Mouse (Mus musculus): ENCODE data around the gene Inha.

Inha gene

GRCm38 (mm10) chr1:75549289-75550279, 42.7 kb downstream of the Inha start:
- in situ Hi-C loops (cut with MboI, MseI) = loop anchor here in 1 of 2 experiments (5.0 kb wide), 1 partner anchor 497 kb away; no protein-coding TSS in a partner anchor

DNA sequence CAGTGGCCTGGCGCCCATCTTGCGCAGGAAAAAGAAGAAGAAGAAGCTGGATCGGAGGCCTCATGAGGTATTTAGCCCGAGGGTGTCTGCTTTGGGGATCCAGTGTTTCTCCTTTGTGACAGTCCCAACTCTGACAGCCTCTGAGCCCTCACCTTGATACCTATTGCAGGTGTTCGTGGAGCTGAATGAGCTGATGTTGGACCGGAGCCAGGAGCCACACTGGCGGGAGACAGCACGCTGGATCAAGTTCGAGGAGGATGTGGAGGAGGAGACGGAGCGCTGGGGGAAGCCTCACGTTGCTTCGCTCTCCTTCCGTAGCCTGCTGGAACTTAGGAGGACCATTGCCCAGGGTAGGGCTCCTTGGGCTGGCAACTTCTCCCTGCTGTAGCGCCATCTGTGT, 43.7 kb downstream of the Inha start:
- in situ Hi-C loops (cut with MboI, MseI) = no loop called here

DNA sequence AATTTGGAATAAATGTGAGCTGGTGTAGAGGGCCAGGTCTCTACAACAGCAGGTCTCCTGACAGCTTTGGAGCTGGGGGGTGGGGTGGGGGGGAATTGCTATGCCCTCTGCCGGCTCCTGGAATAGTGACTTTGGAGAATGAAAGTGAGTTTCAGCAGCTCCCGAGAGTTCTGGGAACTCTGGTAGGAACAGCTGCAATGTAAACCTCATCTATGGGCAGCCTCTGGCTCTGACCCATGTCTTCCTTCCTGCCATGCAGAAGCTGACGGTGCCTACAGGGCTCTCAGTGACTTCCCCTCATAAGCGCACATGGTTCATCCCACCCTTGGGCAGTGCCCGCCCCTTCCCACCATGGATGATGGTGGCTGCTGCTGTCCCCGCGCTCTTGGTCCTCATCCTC, 48.8 kb downstream of the Inha start:
- in situ Hi-C loops (cut with MboI, MseI) = no loop called here

DNA sequence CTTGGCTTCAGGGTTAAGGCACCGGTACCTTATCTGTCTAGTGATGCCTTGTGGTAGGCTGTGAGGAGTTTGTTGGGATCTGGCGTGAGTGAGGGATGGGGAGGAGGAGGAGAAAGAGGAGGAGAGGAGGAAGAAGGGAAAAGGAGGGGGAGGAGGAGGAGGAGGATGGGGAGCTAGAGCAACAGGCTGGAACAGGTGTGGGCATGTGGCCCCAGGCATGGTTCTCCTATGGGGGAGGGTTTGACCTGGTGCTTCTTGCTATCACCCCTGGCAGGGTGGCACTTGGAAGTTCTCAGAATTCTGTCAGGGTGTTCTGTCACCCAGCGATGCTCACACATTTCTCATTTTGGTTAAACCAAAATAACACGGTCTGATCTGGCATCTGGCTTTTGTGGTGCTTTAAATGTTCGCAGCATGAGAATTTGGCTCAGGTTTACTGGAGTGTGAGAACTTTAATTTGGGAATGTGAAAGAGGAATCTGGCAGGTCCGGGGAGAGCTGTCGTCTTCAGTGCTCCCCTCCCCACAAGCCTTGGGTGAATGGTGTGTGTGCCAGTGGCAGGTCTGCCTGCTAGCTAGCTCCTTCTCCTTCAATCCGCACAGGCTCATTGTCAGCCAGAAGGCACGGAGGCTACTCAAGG, 49.4 kb downstream of the Inha start:
- in situ Hi-C loops (cut with MboI, MseI) = no loop called here

GRCm38 (mm10) chr1:75557041-75557440, 50.2 kb downstream of the Inha start:
- in situ Hi-C loops (cut with MboI, MseI) = no loop called here

DNA sequence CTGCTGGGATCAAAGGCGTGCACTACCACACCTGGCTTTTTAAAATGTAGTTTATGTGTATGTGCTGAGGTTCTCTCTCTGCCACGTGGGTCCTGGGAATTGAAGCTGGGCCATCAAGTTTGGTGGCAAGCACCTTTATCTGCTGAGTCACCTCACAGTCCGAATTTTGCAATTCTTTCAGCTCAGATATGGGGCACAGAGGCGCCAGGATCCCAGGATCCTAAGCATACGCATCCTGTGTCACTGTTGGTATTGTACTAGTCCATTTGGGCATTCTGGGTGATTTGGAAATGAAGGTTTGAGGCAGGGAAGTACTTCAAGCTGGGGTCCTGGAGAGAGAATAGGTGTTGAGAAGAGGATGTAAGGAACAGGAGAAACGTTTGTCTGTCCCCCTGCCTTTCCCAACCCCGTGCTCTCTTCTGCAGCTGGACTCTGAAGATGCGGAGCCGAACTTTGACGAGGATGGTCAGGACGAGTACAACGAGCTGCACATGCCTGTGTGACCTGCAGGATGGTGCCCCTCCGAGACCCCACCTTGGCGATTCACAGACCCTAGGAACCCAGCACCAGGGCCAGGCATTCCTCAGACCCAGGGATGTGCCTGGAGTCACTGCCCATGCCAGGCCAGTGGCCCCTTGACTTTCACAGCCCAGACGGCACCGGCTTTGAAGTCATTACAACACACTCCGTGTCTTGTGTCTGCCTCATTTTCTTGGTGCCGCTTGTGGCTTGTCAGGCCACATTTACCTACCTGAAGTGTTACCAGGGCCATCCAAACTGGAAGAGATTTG, 51.7 kb downstream of the Inha start:
- in situ Hi-C loops (cut with MboI, MseI) = no loop called here

GRCm38 (mm10) chr1:75559212-75559925, 52.5 kb downstream of the Inha start:
- in situ Hi-C loops (cut with MboI, MseI) = no loop called here

Data from T-helper 17 cell (primary cell).